Mouse (Mus musculus): ENCODE measurements at regions not wholly inside any gene's neighbourhood (a gene's known extent, or its start where the extent isn't known, plus 50 kb on each side); places are given as distances from the start of the nearest gene placed in this dataset.
A peak's percentile ranks its signal among the peaks of the same experiment; 100 is the strongest.

GRCm38 (mm10) chr12:67471666-67472065, 249.3 kb upstream of the Mdga2 start:
- no peak for DNase-seq (ENCODE audit: extremely low spot score, low spot score)

GRCm38 (mm10) chr12:67471001-67471400, 248.7 kb upstream of the Mdga2 start:
- DNase-seq (ENCODE audit: extremely low spot score, low spot score) = no peak

- DNase-seq (ENCODE audit: extremely low spot score, low spot score) = no peak
These were observed 226.8 kb upstream of the Mdga2 start for GRCm38 (mm10) chr12:67449109-67449508.

DNA sequence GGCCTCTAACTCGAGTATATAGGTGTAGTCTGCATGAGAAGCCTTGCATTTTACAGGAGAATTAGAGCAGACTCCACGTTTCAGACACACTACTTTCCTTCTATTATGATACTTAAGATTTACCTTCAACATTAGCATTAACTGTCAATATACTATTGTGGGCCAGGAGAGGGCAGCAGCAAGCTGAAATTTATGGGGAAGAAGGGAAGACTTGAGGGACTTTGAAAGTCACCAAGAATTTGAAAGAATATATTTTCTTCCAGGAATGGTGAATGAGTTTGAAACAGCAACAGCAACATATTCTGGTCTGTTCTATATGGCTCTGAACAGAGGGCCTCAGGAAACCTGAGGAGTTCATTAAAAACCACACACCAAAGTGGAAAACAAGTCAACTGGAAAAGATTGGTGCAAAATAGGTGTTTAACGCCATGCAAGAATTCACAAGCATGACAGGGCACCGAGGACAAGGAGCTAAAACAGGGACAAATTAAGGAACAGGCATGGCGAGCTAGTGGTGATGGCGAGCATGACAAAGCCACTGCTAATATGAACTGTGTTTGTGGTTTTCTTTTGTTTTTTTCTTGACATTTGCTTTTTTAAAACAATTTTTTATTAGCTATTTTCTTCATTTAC, 208.1 kb upstream of the Mdga2 start:
- DNase-seq (ENCODE audit: extremely low spot score, low spot score) = peak; percentile 25

DNA sequence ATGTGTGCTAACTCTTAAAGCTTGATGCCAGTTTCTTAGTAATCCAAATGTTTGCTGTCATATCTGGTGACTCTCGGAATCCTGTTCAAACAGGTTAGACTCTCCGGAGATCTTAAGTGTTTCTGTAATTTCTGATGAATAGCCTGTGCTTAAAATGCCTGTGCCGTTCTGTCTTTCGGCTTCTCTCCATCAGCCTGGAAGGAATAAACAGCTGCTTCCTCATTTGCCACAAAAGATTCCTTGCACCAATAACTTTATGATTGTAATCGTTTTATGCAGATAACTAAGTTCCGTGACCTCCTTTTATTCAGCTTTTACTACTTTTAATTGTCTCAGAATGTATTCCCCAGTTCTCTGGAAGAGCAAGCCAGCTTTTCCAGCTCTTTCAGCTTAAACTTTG, 204.5 kb upstream of the Mdga2 start:
- no peak for DNase-seq (ENCODE audit: extremely low spot score, low spot score)

- DNase-seq (ENCODE audit: extremely low spot score, low spot score) = no peak
These were observed 177.2 kb upstream of the Mdga2 start for GRCm38 (mm10) chr12:67399537-67399936.

DNA sequence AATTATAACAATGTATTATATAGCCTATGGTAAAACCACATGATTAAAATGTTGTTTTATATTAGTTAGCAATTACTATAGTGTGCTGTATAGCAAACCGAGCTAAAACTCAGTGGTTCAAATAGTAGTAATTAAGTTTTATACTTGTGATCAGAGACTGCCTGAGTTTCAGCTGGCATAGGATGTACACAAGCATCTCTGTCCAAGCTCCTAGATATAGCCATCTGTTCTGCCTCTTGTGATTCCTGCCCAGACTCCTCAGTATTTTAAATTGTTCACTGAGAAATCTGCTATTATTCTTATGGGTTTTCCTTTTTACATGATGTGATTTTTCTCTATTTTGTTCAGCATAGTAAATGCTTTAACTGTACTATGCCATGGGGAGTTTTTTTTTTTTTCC, 152.2 kb upstream of the Mdga2 start:
- DNase-seq (ENCODE audit: extremely low spot score, low spot score) = no peak

- DNase-seq (ENCODE audit: extremely low spot score, low spot score) = no peak
These were observed 126.2 kb upstream of the Mdga2 start for GRCm38 (mm10) chr12:67348551-67348950.

DNA sequence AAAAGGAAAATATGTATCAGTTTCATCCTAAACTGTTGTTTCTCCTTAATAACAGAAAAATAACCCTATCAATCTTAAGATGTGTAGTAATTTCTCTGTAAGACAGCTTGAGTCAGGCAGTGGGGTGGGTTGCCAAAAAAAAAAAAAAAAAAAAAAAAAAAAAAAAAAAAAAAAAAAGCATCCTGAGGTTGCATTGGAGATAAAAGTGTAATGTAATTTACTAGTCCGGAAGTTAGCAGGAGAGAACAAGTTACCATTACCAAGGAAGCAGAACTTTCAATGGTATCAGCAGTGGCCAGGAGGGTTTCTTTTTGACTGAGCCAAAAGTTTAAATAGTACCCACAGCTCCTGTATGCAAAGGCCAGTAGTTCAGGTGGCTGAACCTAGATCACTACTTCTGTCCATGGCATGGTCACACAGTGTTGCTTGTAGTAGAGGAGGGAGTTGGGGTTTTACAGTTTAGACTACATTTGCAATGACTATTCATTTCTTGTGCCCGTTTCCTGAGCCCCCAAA, 110.2 kb upstream of the Mdga2 start:
- no peak for DNase-seq (ENCODE audit: extremely low spot score, low spot score)

GRCm38 (mm10) chr12:67326326-67326725, 104.0 kb upstream of the Mdga2 start:
- DNase-seq (ENCODE audit: extremely low spot score, low spot score) = no peak

GRCm38 (mm10) chr12:67325799-67326198, 103.5 kb upstream of the Mdga2 start:
- DNase-seq (ENCODE audit: extremely low spot score, low spot score) = no peak

DNA sequence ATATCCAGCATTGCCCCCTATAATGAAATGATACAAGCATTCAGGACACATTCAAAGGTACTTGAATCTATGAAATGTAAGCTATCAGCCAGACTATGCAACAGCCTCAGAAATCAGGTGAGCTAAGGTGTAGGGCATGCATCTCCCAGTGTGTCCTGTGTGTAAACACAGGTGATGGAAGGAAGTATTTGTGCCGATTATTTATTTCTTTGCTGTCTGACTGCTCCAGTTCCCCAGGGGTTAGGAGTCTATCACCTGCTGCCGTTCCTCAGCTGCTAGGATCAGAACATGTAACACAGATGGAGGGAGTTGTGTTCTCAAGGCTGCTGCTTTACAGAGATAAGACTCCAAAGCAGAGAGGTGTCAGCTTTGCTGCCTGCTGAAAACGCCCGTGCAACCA, 103.0 kb upstream of the Mdga2 start:
- DNase-seq (ENCODE audit: extremely low spot score, low spot score) = no peak

DNA sequence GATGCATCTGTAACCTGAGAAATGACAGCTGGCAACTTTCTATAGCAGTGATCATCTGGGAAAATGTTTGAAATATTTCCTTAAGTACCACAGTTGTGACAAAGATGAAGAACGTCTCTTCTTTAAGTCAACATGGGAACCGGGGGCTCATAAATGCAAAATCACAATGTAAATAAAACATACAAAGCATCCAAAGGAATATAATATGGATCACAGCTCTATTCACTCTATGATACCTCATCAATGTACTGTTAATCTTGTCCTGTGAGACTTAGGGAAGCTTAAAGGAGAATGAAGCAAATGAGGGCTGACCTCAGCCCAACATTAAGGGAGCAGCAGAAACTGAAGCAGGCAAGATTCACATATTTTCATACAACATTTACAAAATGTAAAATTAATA, 96.3 kb upstream of the Mdga2 start:
- no peak for DNase-seq (ENCODE audit: extremely low spot score, low spot score)

DNA sequence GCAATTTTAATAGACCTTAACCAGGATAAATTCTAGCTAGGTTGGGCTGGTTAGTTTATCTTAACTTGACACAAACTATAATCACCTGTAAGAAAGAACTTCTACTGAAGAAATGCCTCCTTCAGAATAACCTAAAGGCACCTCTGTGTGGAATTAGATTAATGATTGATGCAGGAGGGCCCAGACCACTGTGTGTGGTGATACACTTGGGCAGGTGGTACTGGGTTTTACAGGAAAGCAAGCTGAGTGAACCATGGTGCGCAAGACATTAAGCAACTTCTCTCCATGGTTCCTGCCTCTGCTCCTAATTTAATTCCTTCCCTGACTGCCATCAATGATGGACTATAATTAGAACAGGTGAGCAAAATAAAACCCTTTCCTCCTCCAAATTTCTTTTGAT, 77.9 kb upstream of the Mdga2 start:
- no peak for DNase-seq (ENCODE audit: extremely low spot score, low spot score)

DNA sequence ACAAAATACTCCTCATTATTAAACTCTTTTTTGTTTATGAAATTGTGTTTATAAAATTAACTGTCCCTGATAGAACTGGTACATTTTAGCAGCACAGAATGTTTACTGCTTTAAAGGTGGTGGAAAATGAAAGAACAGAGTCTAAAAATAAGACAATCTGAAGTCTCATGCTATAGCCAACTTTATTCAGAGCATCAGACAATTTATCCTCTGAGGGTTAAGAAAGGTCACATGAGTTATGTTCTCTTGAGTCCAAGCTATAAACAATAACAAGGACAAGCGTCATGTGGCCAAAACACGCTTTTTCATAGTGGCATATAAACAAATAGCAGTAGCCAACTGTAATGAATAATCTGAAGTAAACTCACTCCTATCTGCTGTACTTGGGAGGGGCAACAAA, 67.7 kb upstream of the Mdga2 start:
- no peak for DNase-seq (ENCODE audit: extremely low spot score, low spot score)

- DNase-seq (ENCODE audit: extremely low spot score, low spot score) = no peak
These were observed 50.5 kb upstream of the Mdga2 start for GRCm38 (mm10) chr12:67272863-67273262.

GRCm38 (mm10) chr12:67272329-67272728, 50.0 kb upstream of the Mdga2 start:
- DNase-seq (ENCODE audit: extremely low spot score, low spot score) = no peak

Measured in neural tube, embryonic 10.5 days (tissue).